Mouse (Mus musculus): ENCODE measurements around the gene Tlx1. TPM values are rescaled to one million over a fixed set of nuclear protein-coding genes. Genes with fewer than 3 reads are reported as not detected.

The Tlx1 gene
- polyA plus RNA-seq, 1 experiment from 2014 or later, result 0.11 TPM

- Histone ChIP-seq H3K4me2 (no peak overlapping the region), H3K36me3 (replicated peaks) (no peaks in the 10 kb centered on the region), H3K27ac (no peak overlapping the region), H3K4me1 (0 out of 2 replicates have a peak, but pooled peaks cover 3% of the 10 kb centered on the region), H3K27me3 (peaks cover 44% of the 10 kb centered on the region), H3K9me3 (no peaks in the 10 kb centered on the region), H3K9ac (no peak overlapping the region), H3K4me3 (replicated peaks) (no peak overlapping the region)
- ATAC-seq (ENCODE audit: low FRiP score), result no peak
- 88% methylated on average over 3 of the region's 3 CpGs for WGBS
Measured at GRCm38 (mm10) chr19:45205311-45206105, 55.0 kb downstream of the Tlx1 start.

Other genes starting within 250 kb of the Tlx1 start
- 48.7 and 53.3 TPM in 2 replicates for gene Slf2, start 219.5 kb upstream of the Tlx1 start, polyA plus RNA-seq (2016; fragmentation: Nextera tagmentation; extraction: Ambion mirVana)
- 7.0 and 7.5 TPM in 2 replicates for gene Sema4g, start 161.6 kb upstream of the Tlx1 start, polyA plus RNA-seq (2016; fragmentation: Nextera tagmentation; extraction: Ambion mirVana)
- gene Twnk, start 145.0 kb upstream of the Tlx1 start, polyA plus RNA-seq (2016; fragmentation: Nextera tagmentation; extraction: Ambion mirVana), result 23.5 and 23.9 TPM in 2 replicates
- 71.0 and 75.8 TPM in 2 replicates for gene Mrpl43, start 144.2 kb upstream of the Tlx1 start, polyA plus RNA-seq (2016; fragmentation: Nextera tagmentation; extraction: Ambion mirVana)
- 48.7 and 51.4 TPM in 2 replicates for gene Lzts2, start 136.3 kb upstream of the Tlx1 start, polyA plus RNA-seq (2016; fragmentation: Nextera tagmentation; extraction: Ambion mirVana)
- gene Pdzd7, start 105.0 kb upstream of the Tlx1 start, polyA plus RNA-seq (2016; fragmentation: Nextera tagmentation; extraction: Ambion mirVana), result 0.45 and 0.50 TPM in 2 replicates
- gene Sfxn3, start 103.2 kb upstream of the Tlx1 start, polyA plus RNA-seq (2016; fragmentation: Nextera tagmentation; extraction: Ambion mirVana), result 30.3 and 30.4 TPM in 2 replicates
- 0.86 and 0.95 TPM in 2 replicates for gene Kazald1, start 75.4 kb upstream of the Tlx1 start, polyA plus RNA-seq (2016; fragmentation: Nextera tagmentation; extraction: Ambion mirVana)
- gene Lbx1, start 85.1 kb downstream of the Tlx1 start, polyA plus RNA-seq (2016; fragmentation: Nextera tagmentation; extraction: Ambion mirVana), result not detected in 2 replicates
- gene Btrc, start 213.1 kb downstream of the Tlx1 start, polyA plus RNA-seq (2016; fragmentation: Nextera tagmentation; extraction: Ambion mirVana), result 55.7 and 59.0 TPM in 2 replicates